Mouse (Mus musculus) adrenal gland, postnatal 14 days (tissue): ENCODE data around the gene Efcab10. TPM values are rescaled to one million over a fixed set of nuclear protein-coding genes. Genes with fewer than 3 reads are reported as not detected.

Source experiments
- DNase-seq: peaks from one replicate; pipeline ENCODE4 v3.0.0; 2021; ENCODE audit warnings: mixed read lengths
- total RNA-seq: library from RNA; stranded (reverse); gene quantifications from 2 replicates; pipeline ENCODE4 v1.2.3, GENCODE M21; 2021

Gene Efcab10
- total RNA-seq, 1 experiment from 2014 or later = not detected

- no peak for DNase-seq
These were observed 32.6 kb downstream of the Efcab10 start for GRCm38 (mm10) chr12:33427293-33427692.

GRCm38 (mm10) chr12:33427726-33428125, 33.1 kb downstream of the Efcab10 start:
- DNase-seq = no peak

GRCm38 (mm10) chr12:33429387-33430160, 34.9 kb downstream of the Efcab10 start, which contains the start of gene Twistnb:
Gene Twistnb (plus strand): TSS chr12:33429635.
- DNase-seq = peak; percentile 98

GRCm38 (mm10) chr12:33433812-33434211, 39.2 kb downstream of the Efcab10 start:
- DNase-seq = no peak

GRCm38 (mm10) chr12:33434758-33435157, 40.1 kb downstream of the Efcab10 start:
- DNase-seq = no peak

Other genes with a start within 250 kb of the Efcab10 start
- 26.0 and 27.3 TPM in 2 replicates for gene Atxn7l1, start 247.2 kb upstream of the Efcab10 start, total RNA-seq
- 17.7 and 18.2 TPM in 2 replicates for gene Twistnb, start 34.8 kb downstream of the Efcab10 start, total RNA-seq